Mouse (Mus musculus): ENCODE measurements at regions not wholly inside any gene's neighbourhood (a gene's known extent, or its start where the extent isn't known, plus 50 kb on each side); places are given as distances from the start of the nearest gene placed in this dataset.

GRCm38 (mm10) chr1:92361677-92362076 lies 112.0 kb downstream of the Ndufa10 start:
- no peak for TF ChIP-seq CTCF (IDR thresholded peaks at IDR 0.05; ENCODE audit: insufficient read depth, low read depth, low read length)
- TF ChIP-seq POLR2A (IDR thresholded peaks at IDR 0.05; ENCODE audit: insufficient read depth, low read depth, low read length) = no peak

All from olfactory bulb, adult 2 months (tissue).